Mouse (Mus musculus) spleen, adult 2 months (tissue): ENCODE results near the gene Vmn2r23. TPM values are rescaled to one million over a fixed set of nuclear protein-coding genes. Genes with fewer than 3 reads are reported as not detected.
"Not testable (repeated sequence)": the region's sequence is repeated elsewhere in the genome, so short reads cannot be mapped to it uniquely, and the experiment has no call there.

Source experiments
- DNase-seq, 2 experiments: peaks; one replicate each; pipeline versions ENCODE4 v3.0.0 to v3.0.0-alpha.2; 2012 to 2021; ENCODE audit warnings: low spot score in 2 of 2, low read depth in 1 of 2
- H3K27ac ChIP-seq: fragments of 200-500 bp; 2 replicates; pipeline ENCODE4 v1.5.1; 2012; ENCODE audit warnings: low read length, inconsistent platforms; ENCODE audit not compliant: insufficient read depth
- H3K27me3 ChIP-seq: fragments of 200-500 bp; 2 replicates; pipeline ENCODE4 v1.6.1; 2012; ENCODE audit warnings: mild to moderate bottlenecking, moderate library complexity, low read length, inconsistent platforms; ENCODE audit not compliant: control insufficient read depth, insufficient read depth
- H3K36me3 ChIP-seq: fragments of 200-500 bp; 2 replicates; pipeline ENCODE4 v1.6.1; 2012; ENCODE audit warnings: mild to moderate bottlenecking, low read length, inconsistent platforms; ENCODE audit not compliant: control insufficient read depth, insufficient read depth
- H3K4me1 ChIP-seq: fragments of 200-500 bp; 2 replicates; pipeline ENCODE4 v1.6.1; 2011; ENCODE audit warnings: inconsistent platforms; ENCODE audit not compliant: control insufficient read depth, insufficient read depth, insufficient read length
- H3K4me3 ChIP-seq: fragments of 200-500 bp; 2 replicates; pipeline ENCODE4 v1.5.1; 2011; ENCODE audit warnings: mild to moderate bottlenecking, inconsistent platforms; ENCODE audit not compliant: insufficient read depth, insufficient read length; ENCODE audit errors: extremely low read depth
- CTCF ChIP-seq: fragments of 200-500 bp; IDR thresholded peaks from 2 replicates; pipeline ENCODE4 v1.5.1; 2011; ENCODE audit warnings: mild to moderate bottlenecking, inconsistent platforms; ENCODE audit not compliant: insufficient read depth, insufficient read length, insufficient replicate concordance; ENCODE audit errors: extremely low read depth
- POLR2A ChIP-seq: fragments of 200-500 bp; IDR thresholded peaks from 2 replicates; pipeline ENCODE4 v1.6.1; 2011; ENCODE audit warnings: low read depth, low read length, inconsistent platforms
- WGBS: fragments of 180-500 bp; shearing (Covaris S2); methylation state at CpG from one replicate; pipeline ENCODE4 v1.1.7; 2018; 5-methylcytosine and 5-hydroxymethylcytosine counted together
- polyA plus RNA-seq: library from polyadenylated mRNA; depleted of rRNA; stranded (reverse); fragments of >200 nt; gene quantifications from 2 replicates; pipeline ENCODE4 v1.2.3, GENCODE M21; 2012; rRNA removed

Vmn2r23 gene
- not detected in 2 replicates for polyA plus RNA-seq

DNA sequence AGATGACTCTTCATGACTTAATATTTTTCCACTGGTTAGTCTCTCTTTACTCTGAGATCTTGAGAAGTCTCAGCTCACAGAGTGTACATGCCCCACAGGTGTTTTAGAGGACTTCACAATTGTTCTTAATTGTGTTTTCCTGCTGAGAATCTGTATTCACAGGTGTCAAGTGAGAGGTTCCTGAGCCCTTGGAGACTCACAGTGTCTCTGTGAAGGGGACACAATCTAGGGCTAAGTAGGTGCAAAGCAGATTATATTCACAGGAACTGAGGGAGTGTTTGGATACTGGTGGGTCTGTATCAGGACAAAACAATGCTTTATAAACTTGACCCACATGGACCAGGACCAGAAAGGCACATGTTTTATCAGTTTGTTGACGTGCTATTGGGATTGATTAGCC, at the start of gene Vmn2r23:
Gene Vmn2r23 (plus strand): TSS at position 301 of the 400 bp plus-strand sequence.
- 80% methylated on average over 1 of the region's 1 CpGs for WGBS
- no peak for DNase-seq
- no peak within 1 kb of the TSS for H3K27ac ChIP-seq

DNA sequence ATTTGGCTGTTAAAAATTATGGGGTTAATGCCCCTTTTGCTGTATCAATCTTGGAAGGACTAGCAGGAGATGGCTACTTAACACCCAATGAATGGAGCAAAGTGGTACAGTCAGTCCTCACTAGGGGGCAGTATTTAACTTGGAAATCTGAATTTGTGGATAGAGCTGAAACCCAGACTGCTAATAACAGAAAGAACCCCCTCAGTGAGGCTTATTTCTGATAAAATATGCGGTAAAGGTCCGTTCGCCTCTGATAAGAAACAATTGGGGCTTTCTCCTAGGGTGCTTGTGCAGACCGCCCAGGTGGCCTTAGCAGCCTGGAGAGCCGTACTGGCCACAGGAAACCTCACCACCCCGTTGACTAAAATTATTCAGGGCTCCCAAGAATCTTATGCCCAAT, 45.4 kb upstream of the Vmn2r23 start:
- Histone ChIP-seq H3K4me1 (no peaks in the 10 kb centered on the region), H3K36me3 (no peaks in the 10 kb centered on the region), H3K4me3 (no peak overlapping the region), H3K27me3 (no peaks in the 10 kb centered on the region), H3K27ac (no peak overlapping the region)
- TF ChIP-seq CTCF, result no peak
- TF ChIP-seq POLR2A, result no peak
- no peak for DNase-seq
- 44% methylated on average over 6 of the region's 6 CpGs for WGBS

More for the DNA sequence above, at the start of gene Vmn2r23:
- Histone ChIP-seq H3K4me1 (no peaks in the 10 kb centered on the region), H3K27me3 (no peaks in the 10 kb centered on the region), H3K4me3 (no peak within 1 kb of the TSS), H3K36me3 (no peaks in the 10 kb centered on the region)
- TF ChIP-seq POLR2A, result no peak
- no peak for TF ChIP-seq CTCF

DNA sequence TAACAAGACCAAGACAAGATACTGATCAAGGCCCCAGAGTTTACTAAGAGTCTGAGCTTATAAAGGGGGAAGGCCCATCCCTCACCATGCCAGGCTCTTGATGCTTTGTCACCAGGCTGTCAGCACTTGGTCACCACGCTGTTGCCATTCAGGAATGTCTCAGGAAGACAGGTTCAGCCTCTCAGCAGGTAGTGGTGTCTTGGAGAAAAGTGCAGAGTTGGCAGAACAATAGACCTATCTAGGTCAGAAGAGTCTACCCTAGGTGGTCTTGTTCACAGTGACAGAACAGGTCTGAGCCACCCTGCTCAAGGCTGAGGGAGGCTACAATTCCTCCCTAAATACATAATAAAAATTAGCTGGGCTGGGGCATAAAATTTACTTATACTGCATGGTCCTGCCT, 5.8 kb upstream of the Vmn2r23 start:
- H3K27ac ChIP-seq, H3K36me3 ChIP-seq, H3K27me3 ChIP-seq, H3K4me3 ChIP-seq, H3K4me1 ChIP-seq, DNase-seq: not testable (repeated sequence)
- 77% methylated on average over 1 of the region's 1 CpGs for WGBS

DNA sequence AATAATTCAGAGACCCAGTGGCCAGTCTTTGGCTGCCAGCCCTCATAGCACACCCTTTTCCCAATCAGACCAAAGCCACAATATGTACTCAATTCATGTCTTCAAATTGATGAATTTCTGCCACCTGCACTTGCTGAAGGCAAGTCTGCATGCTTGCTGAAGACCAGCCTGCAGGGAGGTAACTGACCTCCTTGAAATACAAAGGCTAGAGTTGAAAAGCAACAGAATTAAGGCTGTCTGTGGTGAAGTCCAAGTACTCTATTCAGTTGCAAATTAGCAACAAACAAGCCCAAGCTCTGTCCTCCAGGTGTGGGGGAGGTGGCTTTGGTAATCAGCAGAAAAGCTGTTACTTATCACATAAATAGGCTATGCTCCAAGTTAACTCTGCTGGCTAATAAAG, 5.3 kb upstream of the Vmn2r23 start:
- no peak overlapping the region for H3K27ac ChIP-seq
- H3K4me1 ChIP-seq, result no peaks in the 10 kb centered on the region
- H3K27me3 ChIP-seq, result no peaks in the 10 kb centered on the region
- DNase-seq, result no peak
- no peak overlapping the region for H3K4me3 ChIP-seq
- H3K36me3 ChIP-seq, result no peaks in the 10 kb centered on the region
- TF ChIP-seq POLR2A (no peak), CTCF (no peak)

DNA sequence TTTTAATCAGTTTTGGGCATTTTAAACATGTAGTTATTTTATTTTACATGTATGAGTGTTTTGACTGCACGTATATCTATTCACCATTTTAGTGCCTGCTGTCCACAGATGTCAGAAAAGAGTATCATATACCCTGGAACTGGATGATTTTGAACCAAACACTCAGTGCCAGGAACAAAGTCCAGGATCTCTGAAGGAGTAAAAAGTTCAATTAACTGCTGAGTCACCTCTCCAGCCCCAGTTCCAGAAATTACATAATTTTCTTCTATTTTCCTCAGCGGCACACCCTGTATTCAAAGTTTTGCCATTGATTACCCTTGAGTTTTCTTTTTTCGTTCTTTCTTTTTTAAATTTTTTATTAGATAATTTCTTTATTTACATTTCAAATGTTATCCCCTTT, 67.6 kb downstream of the Vmn2r23 start:
- no peaks in the 10 kb centered on the region for H3K36me3 ChIP-seq
- no peak overlapping the region for H3K4me3 ChIP-seq
- DNase-seq, result no peak
- TF ChIP-seq POLR2A (no peak), CTCF (no peak)
- H3K27me3 ChIP-seq, result no peaks in the 10 kb centered on the region
- WGBS, result 80% methylated on average over 3 of the region's 3 CpGs
- H3K4me1 ChIP-seq, result no peaks in the 10 kb centered on the region
- no peak overlapping the region for H3K27ac ChIP-seq

DNA sequence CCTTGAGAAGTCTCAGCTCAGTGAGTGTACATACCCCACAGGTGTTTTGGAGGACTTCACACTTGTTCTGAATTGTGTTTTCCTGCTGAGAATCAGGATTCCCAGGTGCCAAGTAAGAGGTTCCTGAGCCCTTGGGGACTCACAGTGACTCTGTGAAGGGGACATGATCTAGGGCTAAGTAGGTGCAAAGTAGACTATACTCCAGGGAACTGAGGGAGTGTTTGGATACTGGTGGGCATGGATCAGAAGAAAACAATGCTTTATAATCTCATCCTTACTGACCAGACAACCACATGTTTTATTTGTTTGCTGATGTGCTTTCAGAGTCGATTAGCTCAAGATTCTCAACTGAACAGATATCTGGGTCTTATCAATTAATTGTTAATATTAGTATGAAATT, 76.1 kb downstream of the Vmn2r23 start, which contains the start of gene Vmn2r24:
Gene Vmn2r24 (plus strand): TSS at position 301 of the 400 bp plus-strand sequence.
- Histone ChIP-seq H3K27me3 (no peaks in the 10 kb centered on the region), H3K27ac (no peak within 1 kb of the TSS), H3K4me3 (no peak within 1 kb of the TSS), H3K4me1 (no peaks in the 10 kb centered on the region), H3K36me3 (no peaks in the 10 kb centered on the region)
- no peak for TF ChIP-seq POLR2A
- TF ChIP-seq CTCF, result no peak
- WGBS, result 81% methylated on average over 1 of the region's 1 CpGs
- DNase-seq, result no peak

DNA sequence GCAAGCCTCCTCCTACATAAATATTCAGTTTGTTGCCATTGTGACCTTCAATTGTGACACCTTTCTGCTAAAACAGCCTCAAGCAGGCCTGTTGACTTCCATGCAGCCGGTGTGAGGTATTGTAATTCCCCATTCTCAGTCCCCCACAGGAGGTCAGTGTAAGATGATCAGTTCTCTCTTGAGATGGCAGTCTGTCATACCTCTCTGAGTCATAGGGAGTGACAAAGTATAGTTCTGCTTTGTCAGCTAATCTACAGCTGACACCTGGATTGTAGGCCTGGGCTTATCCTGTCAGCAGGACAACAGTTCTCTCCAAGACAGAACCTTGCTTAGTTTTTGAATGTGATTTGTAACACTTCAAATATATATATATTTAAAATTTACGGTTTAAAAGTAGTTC, 82.4 kb downstream of the Vmn2r23 start:
- no peak overlapping the region for H3K4me3 ChIP-seq
- no peak overlapping the region for H3K27ac ChIP-seq
- no peak for TF ChIP-seq CTCF
- no peak for TF ChIP-seq POLR2A
- no peak for DNase-seq
- 61% methylated on average over 2 of the region's 2 CpGs for WGBS
- H3K27me3 ChIP-seq, result no peaks in the 10 kb centered on the region
- no peaks in the 10 kb centered on the region for H3K4me1 ChIP-seq
- H3K36me3 ChIP-seq, result no peaks in the 10 kb centered on the region
